Mouse (Mus musculus) megakaryocyte, embryonic 14.5 days (primary cell): ENCODE measurements at regions not wholly inside any gene's neighbourhood (a gene's known extent, or its start where the extent isn't known, plus 50 kb on each side); places are given as distances from the start of the nearest gene placed in this dataset.

ENCODE experiments used
- FLI1 ChIP-seq: IDR thresholded peaks from 2 replicates; pipeline ENCODE4 v1.6.1; 2012; ENCODE audit warnings: low read length, inconsistent platforms, mixed read lengths
- GATA1 ChIP-seq: IDR thresholded peaks from 3 replicates; pipeline ENCODE4 v1.6.1; 2012; ENCODE audit warnings: mixed read lengths, low read length, inconsistent platforms, borderline replicate concordance

DNA sequence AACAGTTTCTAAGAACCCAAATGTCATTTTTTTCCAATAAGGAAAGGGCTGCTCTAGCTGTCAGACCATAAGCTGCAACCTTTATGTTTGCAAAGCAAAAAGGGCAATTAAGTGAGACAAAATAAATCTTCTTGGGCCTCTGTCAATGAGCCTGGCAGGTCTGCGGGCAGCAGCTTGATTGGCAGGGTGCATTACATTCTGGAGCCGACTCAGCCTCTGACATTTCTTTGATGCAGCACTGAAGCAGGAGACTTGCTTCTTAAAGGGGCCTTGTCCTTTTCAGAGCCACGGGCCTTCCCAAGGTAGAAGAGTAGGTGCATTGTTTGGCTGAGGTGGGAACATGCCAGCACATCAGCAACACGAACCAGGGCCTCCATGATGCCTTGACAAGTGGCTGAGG lies 190.2 kb upstream of the Kdm8 start:
- TF ChIP-seq GATA1, result no peak
- TF ChIP-seq FLI1, result no peak
